Mouse (Mus musculus): ENCODE results near the gene Sec24b.

- TF ChIP-seq POLR2A (IDR thresholded peaks at IDR 0.05; ENCODE audit: insufficient read depth, low read depth, low read length), result no peak
- TF ChIP-seq CTCF (IDR thresholded peaks at IDR 0.05), result no peak
Measured at GRCm38 (mm10) chr3:130012943-130013342, 48.4 kb downstream of the Sec24b start.

Data from heart, adult 2 months (tissue).